In genomic region chr19:4560205-4560604, GRCm38 (mm10) we compare ENCODE assay signal across 15 mouse cellular contexts. TPM values are rescaled to one million over a fixed set of nuclear protein-coding genes. Genes with fewer than 3 reads are reported as not detected.
DNase-seq lines count a peak whose midpoint lies in the region; ATAC-seq and TF ChIP-seq lines count a peak whose summit lies in the region.
"Had no signal": no experiment of that assay in that cellular context is flagged by ENCODE, and none has a peak within 500 bp of the region (broad histone marks: within the 10 kb centered on the region; RNA-seq: fewer than 3 reads in every experiment).

No protein-coding gene starts in this region.

- no peak overlapping the region for H3K4me3 ChIP-seq in gastrocnemius, adult 2 months
- 0 out of 2 replicates have a peak overlapping the region, but pooled peaks have one; percentile 36 for H3K4me3 ChIP-seq in liver, embryonic 12.5 days
- no peak overlapping the region for H3K4me3 ChIP-seq in olfactory bulb, adult 2 months (ENCODE audit: insufficient read depth, low read depth, low read length)
- H3K4me3 ChIP-seq: heart, embryonic 13.5 days; limb, embryonic 15.5 days; myocyte had no signal

- H3K9me3 ChIP-seq in liver, embryonic 12.5 days (replicated peaks), result no peaks in the 10 kb centered on the region
- H3K9me3 ChIP-seq: heart, embryonic 13.5 days; limb, embryonic 15.5 days had no signal

- intact Hi-C loops in gastrocnemius, adult 2 months (cut with DNase I), result no loop called here

- peak overlapping the region; percentile 72 for H3K4me2 ChIP-seq in liver, embryonic 12.5 days
- H3K4me2 ChIP-seq: limb, embryonic 15.5 days had no signal

- peak overlapping the region; percentile 48 for H3K27ac ChIP-seq in gastrocnemius, adult 2 months
- peak overlapping the region; percentile 99 for H3K27ac ChIP-seq in liver, embryonic 12.5 days
- H3K27ac ChIP-seq in olfactory bulb, adult 2 months (ENCODE audit: insufficient read depth, low read depth, low read length), result peak overlapping the region; percentile 62
- H3K27ac ChIP-seq: kidney, postnatal 0 days; limb, embryonic 15.5 days; macrophage had no signal

- no peak for ATAC-seq in liver, embryonic 12.5 days

- 67% methylated on average over 5 of the region's 5 CpGs for WGBS in liver, embryonic 12.5 days (ENCODE audit: insufficient replicate concordance)
- 79% methylated on average over 5 of the region's 5 CpGs for WGBS in olfactory bulb, adult 2 months

- H3K27me3 ChIP-seq in liver, embryonic 12.5 days (replicated peaks), result no peaks in the 10 kb centered on the region
- H3K27me3 ChIP-seq: heart, embryonic 13.5 days; limb, embryonic 15.5 days had no signal

- H3K36me3 ChIP-seq in liver, embryonic 12.5 days, result no peaks in the 10 kb centered on the region
- H3K36me3 ChIP-seq: heart, embryonic 13.5 days; limb, embryonic 15.5 days had no signal

- TF ChIP-seq POLR2A in olfactory bulb, adult 2 months (IDR thresholded peaks at IDR 0.05; ENCODE audit: insufficient read depth, low read depth, low read length), result no peak

- no peak for TF ChIP-seq CTCF in gastrocnemius, adult 2 months (IDR thresholded peaks at IDR 0.05)
- TF ChIP-seq CTCF in olfactory bulb, adult 2 months (IDR thresholded peaks at IDR 0.05; ENCODE audit: insufficient read depth, low read depth, low read length), result no peak

- H3K4me1 ChIP-seq in liver, embryonic 12.5 days, result peaks cover 93% of the 10 kb centered on the region
- H3K4me1 ChIP-seq in olfactory bulb, adult 2 months (ENCODE audit: control insufficient read depth, insufficient read depth, low read length), result peaks cover 12% of the 10 kb centered on the region

- DNase-seq in gastrocnemius, adult 2 months, result no peak
- DNase-seq in gastrocnemius, adult 8-10 months (ENCODE audit: low spot score in 2 of 2), result no peak
- DNase-seq in retina, postnatal 1 day, result peak; percentile 23
- no peak for DNase-seq in retina, embryonic 14.5 days (ENCODE audit: low spot score)
- DNase-seq in thymus, postnatal 0 days (ENCODE audit: low spot score), result no peak
- DNase-seq in thymus, postnatal 36 days, result no peak
- DNase-seq: adrenal gland, adult 2 months; thymus, postnatal 4 days had no signal

- H3K9ac ChIP-seq in liver, embryonic 12.5 days, result peak overlapping the region; percentile 69
- H3K9ac ChIP-seq: limb, embryonic 15.5 days had no signal

RNA-seq across cellular contexts. Expression of gene Pcx, which starts 49.9 kb away (rescaled TPM):
- 100 to 1,000 TPM in 1 of 2 experiments, 10 to 100 TPM in 1; 94.6 to 119 TPM for total RNA-seq in gastrocnemius, adult 2 months (2021)
- 100 to 1,000 TPM in 2 of 4 experiments, 10 to 100 TPM in 2; 60.2 to 229 (median 114) TPM for total RNA-seq in gastrocnemius, adult 8-10 months (2022)
- polyA plus RNA-seq in liver, embryonic 12.5 days (2016; fragmentation: Nextera tagmentation; extraction: Ambion mirVana), result 34.3 and 34.8 TPM in 2 replicates
- polyA plus RNA-seq in olfactory bulb, adult 2 months (2012; ENCODE audit: insufficient read depth, insufficient read length, low replicate concordance, missing spikeins), result not detected in 2 replicates
- 5.2 and 5.3 TPM in 2 replicates for polyA plus RNA-seq in thymus, postnatal 0 days (2015; fragmentation: Nextera tagmentation; extraction: Ambion mirVana)

RNA-seq across cellular contexts. Expression of gene Lrfn4, which starts 55.3 kb away (rescaled TPM):
- 1 to 10 TPM; 1.5 to 1.6 TPM for total RNA-seq in gastrocnemius, adult 2 months (2021)
- 1 to 10 TPM in 2 of 4 experiments, under 1 TPM in 2; 0.46 to 6.3 (median 1.1) TPM for total RNA-seq in gastrocnemius, adult 8-10 months (2022)
- 2.6 and 2.7 TPM in 2 replicates for polyA plus RNA-seq in liver, embryonic 12.5 days (2016; fragmentation: Nextera tagmentation; extraction: Ambion mirVana)
- not detected in 2 replicates for polyA plus RNA-seq in olfactory bulb, adult 2 months (2012; ENCODE audit: insufficient read depth, insufficient read length, low replicate concordance, missing spikeins)
- polyA plus RNA-seq in thymus, postnatal 0 days (2015; fragmentation: Nextera tagmentation; extraction: Ambion mirVana), result 1.4 and 1.8 TPM in 2 replicates

Comparison
In these comparisons a context has a peak if more than half of its experiments do, and no peak if none do; other contexts are left out.
1. H3K27ac ChIP-seq: peak in every context shown above with its lines; median percentile 99 in liver, embryonic 12.5 days; 62 in olfactory bulb, adult 2 months; 48 in gastrocnemius, adult 2 months.